Mouse (Mus musculus) gastrocnemius, adult 8-10 months (tissue): ENCODE data around the gene Dip2c. TPM values are rescaled to one million over a fixed set of nuclear protein-coding genes. Genes with fewer than 3 reads are reported as not detected.
A peak's percentile ranks its signal among the peaks of the same experiment; 100 is the strongest.

Source experiments
- DNase-seq, 2 experiments: peaks; one replicate each; pipeline ENCODE4 v3.0.0; 2022; ENCODE audit warnings: low spot score in 2 of 2
- total RNA-seq, 4 experiments: library from RNA; stranded (reverse); gene quantifications; 2 replicates each; pipeline ENCODE4 v1.2.4; 2022

Dip2c gene
- total RNA-seq: 10 to 100 TPM; 10.2 to 12.3 (median 11.7) TPM

DNA sequence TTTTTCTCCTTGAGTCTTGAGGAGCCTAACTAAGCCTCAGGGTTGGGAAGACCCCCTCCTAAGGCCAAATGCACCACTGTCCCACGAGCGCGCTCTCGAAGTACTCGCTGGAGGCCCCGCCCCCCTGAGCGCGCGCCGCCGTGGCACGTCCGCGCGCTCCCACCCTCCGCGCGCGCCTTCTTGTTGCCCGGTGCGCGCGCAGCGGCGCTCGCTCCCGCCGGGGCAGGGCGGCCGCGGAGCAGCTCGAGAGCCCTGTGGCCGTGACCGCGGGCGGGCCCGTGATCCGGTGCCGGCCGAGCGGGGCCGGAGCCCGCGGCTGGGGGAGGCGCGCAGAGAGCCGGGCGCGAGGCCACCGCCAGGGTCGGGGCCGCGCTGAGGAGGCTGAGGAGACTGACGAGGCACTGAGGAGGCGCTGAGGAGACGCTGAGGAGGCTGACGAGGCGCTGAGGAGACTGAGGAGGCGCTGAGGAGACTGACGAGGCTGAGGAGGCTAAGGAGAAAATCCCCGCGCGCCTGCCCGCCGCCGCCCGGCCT is at the start of gene Dip2c:
Gene Dip2c (plus strand): TSS at position 207 of the 534 bp plus-strand sequence.
- DNase-seq: peak; percentile 89 to 94

DNA sequence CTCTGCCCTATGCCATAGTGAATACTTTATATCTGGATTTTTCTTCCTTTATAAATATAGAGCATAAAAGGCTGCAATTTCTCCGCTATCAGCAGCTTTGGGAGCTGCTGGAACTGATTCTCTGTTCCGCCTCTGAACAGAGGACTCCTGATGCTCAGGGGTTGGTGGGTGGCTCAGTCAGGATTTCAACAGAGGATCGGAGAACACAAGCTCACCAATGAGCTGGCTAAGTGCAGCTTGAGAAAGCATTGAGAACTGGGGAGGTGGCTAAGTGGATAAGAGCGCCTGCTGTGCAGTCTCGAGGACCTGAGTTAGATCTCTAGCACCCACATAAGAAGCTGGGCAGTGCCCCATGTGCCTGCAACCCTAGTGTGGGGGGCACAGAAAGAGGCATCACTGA is 49.2 kb upstream of the Dip2c start:
- no peak for DNase-seq

DNA sequence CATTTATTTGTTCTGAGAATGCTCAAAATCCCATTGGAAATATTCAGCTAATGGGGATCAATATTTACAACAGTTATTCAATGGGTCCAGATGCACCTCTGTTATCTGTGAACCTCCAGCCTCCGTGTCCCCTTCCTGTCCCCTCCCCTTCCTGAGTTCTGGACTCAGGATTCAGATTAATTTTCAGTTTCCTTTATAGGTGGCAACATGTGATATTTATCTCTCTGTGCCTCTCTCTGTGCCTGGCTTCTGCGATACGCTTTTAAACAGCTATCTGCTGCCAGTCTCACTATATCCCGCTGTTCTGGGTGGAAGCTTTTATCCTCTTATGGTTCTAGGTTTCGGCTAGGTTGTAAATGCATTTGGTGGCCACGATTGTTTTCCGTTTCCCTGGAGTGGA is 38.8 kb upstream of the Dip2c start:
- no peak for DNase-seq

DNA sequence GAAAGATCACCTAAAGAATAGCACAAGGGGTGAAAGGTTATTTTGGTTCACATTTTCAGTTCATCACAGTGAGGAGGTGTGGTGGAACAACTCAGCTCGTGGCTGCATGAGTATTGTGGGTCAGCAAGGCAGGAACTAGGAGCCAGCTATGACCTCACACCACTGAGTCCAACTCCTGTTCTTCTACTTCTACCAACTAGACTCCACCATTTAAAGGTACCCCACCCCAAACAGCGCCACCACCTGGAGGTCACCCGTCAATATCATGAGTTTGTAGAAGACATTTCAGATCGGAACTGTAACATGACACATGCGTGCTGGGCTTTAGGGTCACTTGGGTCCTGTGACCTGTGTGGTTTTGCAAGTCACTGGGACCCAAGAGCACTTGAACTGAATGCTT is 37.2 kb upstream of the Dip2c start:
- DNase-seq: no peak

DNA sequence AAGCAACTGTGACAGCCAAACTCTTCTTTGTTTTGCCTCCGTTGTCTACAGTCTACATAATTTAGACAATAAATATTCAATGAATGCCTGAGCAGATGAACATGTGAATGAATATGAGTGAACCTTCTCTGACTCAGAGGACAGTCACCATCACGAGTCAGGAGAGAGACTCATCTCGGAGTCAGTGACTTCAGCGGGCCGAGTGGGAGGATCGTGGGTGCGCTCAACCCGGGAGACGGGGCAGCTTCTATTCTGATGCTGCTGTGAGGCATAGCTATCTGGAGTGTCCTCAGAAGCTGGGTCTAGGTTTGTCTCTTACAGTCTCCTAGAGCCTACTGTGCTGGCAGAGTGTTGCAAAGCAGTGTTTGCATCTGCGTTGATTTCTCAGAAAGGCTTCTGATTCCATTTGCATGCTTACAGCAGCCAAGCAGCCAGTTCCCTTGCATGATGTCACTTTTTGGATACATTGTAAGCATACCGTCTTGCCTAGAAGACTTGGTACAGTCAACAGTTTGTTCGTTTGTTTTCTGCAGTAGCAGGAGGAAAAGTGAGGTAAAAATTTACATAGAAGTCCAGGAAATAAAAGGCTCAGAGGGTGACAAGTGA is 36.6 kb upstream of the Dip2c start:
- DNase-seq: no peak

DNA sequence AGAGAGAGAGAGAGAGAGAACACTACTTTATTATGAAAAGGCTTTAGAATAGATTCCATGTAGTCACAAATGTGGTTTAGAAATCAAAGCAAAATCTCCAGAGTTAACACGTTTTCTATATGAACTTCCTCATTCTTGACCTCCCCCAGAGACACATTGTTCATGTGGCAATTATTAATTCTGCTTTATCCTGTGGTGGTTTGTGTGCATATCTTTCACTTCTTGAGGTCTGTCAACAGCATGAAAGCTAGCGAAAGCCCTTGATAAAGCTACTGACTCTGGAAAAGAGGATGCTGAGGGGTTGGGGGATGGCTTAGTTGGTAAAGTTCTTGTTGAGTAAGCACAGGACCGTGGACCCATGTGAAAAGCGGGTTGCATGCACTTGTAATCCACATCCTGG is 14.6 kb upstream of the Dip2c start:
- no peak for DNase-seq

DNA sequence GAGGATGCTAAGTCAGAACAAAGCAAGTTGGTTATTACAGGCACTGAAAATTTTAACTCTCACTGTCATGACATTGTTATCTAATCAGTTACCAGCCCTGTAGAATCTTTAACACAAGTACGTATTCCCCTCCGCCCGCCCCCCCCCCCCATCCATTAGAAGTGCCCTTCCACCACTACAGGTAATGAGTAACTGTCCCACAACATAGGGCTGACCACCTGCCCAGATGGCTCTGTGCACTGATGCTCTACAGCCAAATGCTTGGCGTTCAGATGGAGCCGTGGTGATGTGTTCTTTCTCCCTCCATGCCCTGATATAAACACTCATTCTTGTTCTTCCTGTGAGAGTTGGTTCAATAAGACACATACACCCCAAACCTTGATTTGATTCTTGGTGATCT is 10.8 kb upstream of the Dip2c start:
- no peak for DNase-seq

DNA sequence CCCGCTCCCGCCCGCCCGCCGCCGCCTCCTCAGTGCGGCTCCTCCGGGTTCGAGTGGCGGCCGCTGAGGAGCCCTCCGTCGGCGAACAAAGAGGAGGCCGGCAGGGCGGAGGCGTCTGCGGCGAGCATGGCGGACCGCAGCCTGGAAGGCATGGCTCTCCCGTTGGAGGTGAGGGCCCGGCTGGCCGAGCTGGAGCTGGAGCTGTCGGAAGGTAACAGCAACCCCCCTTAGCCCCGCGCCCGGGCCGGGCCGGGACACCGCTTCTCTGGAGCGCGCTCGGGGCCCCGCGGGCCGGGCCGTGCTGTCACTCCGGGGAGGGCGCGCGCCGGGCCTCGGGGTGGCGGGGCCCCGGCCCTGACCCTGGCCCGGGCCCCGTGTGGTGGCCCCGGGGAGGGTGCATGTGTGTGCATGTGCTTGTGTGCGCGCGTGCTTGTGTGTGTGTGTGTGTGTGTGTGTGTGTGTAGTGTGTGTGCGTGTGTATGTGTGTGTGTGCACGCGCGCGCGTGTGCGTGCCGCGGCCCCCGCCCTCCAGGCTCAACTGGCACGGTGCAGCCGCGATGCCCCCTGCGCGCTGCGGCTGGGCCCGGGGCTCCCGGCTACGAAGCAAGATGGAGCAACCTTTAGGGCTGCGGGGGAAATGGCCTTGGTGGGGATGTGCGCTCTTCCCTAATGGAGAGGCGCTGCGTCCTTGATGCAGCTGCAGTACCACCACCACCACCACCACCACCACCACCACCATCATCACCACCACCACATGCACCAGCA is 710 bp downstream of the Dip2c start:
- DNase-seq: peak; percentile 22 to 31

DNA sequence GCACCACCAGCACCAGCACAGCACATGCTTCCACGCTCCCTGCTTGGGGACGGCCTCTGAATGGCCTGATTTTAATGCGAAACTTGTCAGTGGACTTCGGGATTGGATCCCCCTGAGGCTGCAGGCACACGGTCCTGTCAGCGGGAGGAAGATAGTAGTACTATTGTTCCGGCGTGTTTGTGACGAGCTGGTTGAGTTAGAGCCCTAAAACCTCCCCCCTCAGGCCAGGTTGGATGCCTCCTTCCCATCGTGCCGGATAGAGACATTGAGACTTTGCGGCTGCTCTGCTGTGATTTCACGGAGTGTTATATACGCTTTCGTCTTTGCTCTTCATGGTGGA is 1.3 kb downstream of the Dip2c start:
- no peak for DNase-seq

DNA sequence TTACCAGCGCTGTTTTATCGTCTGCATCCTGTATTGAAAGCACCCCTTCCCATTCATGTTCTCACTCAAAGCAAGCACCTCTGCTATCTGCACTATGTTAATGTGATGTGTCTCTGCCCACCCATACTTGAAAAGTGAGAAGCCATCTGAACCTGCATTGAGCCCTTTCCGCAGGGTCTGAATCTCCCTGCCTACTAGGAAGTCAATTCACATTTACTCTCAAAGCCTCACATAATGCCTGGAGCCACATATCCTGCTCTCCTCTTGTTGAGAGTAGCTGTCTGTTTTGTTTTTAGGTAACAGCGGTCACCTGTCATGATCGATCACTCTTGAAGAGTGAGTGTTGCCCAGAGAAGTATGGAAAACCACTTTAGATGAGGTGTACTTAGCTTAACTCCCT is 2.3 kb downstream of the Dip2c start:
- DNase-seq: no peak

DNA sequence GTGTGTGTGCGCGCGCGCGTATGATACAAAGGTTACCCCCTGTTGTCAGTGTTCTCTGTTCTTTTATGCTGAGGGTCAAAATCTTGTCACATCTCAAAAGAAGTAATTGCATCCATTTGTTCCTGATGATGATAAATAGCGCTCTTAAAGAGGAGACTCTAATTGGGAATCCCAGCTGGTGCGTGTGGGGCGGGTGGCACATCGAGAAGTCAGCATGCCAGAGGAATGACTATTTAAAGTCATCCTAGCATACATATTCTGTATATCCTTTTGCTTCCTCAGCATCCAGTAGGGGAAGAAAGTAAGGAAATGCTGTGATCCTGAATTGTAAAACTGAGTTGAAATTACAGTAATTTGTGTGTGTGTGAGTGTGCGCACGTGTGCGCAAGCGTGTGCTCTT is 6.7 kb downstream of the Dip2c start:
- no peak for DNase-seq

DNA sequence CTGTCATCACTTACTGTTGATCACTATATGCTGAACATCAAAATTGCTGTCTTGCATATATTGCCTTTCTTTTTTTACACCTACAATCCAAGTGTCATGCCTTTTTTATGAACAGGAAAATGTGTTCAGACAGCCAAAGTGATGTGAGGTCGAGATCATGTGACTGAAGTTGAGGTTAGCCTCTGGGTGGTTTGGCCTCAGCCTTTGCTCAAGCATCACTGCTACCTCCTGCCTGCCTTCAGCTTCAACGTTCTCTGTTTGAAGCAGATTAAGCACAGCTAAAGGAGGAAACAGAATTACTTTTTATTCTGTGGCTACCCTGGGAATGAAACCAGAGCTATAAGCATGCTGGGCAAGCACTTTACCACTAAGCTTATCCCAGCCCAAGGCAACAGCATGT is 13.6 kb downstream of the Dip2c start:
- no peak for DNase-seq

DNA sequence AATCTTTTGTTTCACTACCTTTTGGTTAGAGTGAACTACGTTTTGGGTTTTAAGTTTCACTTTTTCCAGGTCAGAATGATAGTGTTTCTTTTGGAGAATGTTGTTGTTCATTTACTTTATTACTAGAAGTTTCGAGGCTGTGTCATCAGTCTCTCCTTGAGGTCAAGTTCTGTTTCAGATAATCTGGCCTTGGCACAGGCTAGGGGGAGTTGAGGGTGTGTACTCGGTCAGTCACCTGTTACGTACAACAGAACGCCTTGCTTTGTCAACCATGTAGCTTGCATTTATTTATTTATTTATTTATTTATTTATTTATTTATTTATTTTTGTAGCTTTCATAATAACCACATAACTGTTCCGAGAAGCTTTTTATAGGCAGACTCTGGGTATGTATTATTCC is 20.0 kb downstream of the Dip2c start:
- no peak for DNase-seq

DNA sequence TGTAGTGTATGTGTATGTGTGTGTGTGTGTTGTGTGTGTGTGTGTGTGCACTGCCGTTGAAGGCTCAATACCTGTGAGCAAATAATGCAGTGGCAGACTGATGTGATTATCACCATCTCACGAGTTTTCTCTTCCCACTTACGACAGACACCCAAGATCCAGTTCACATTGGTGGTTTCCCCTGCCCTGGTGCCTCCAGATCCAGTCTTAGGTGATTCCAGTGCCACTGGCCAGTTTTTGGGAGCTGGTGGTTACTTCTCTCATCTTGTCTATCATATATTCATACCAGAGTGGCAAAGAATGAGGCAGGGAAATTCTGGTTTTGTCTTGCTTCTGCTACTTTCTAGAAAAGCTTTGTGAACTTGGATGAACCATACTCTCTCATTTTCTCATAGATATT is 20.9 kb downstream of the Dip2c start:
- no peak for DNase-seq

DNA sequence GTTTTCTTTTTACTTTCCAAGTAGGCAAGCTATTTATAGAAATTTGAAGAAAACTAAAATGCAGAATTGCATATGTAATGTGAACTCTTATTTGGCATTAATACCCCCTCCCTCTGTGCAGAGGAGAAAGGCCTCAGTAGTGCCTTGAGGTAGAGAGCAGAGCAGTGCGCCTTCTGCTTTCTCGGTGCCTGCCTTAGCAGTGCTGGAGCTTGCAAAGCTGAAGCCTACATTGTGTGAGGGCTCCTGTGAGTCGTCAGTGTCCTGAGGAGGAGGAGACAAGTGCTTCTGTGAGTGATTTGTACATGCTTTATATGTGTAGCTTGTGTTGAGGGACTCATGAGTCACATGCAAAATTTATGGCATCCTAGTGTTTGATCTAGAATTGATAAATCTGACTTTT is 21.4 kb downstream of the Dip2c start:
- no peak for DNase-seq

DNA sequence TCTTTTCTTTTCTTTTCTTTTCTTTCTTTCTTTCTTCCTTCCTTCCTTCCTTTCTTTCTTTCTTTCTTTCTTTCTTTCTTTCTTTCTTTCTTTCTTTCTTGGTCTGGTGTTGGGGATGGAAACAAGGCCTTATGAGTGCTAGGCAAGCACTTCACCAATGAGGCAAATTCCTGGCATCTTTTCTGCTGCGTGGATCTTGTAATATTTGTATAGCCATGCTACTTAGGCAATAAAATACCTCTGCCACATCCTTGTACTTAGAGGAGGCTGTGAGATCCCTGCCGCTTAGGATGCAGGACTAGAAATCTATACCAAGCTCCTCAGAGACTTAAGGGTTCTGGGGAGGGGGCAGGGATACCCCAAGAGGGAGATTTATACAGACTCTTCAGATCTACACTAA is 23.3 kb downstream of the Dip2c start:
- DNase-seq: no peak

DNA sequence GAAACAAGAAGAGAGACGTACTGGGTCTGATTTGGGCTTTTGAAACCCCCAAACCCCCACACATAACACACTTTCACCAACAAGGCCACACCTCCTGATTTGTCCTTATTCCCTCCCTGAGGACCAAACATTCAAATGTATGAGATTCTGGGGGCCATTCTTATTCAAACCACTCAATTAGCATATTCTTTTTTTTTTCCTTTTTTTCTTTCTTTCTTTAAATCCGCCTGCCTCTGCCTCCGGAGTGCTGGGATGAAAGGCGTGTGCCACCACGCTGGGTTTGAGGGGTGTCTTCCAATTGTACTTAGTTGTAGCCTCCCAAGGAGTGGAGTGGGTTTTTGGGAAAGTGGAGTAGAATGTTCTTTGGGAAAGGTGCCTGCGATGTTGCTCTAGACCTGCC is 32.5 kb downstream of the Dip2c start:
- DNase-seq: no peak

DNA sequence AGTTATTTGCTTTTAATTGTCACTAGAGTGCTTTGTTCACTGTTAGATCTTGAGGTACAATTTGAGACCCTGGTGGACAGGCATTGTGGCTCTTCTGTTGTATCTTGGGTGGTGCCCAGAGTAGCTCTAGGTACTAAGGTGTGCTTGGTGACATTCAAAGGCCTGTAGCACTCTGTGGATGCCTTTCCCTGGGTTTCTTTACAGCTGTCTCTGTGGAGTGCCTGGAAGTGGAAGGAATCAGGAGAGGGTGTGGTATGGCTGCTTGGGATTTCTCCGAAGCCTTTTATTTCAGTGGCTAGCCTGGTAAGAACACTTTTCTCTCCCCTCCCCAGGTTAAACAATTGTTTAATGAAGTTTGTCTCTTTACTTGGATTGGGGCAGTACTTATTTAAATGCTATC is 34.5 kb downstream of the Dip2c start:
- no peak for DNase-seq

DNA sequence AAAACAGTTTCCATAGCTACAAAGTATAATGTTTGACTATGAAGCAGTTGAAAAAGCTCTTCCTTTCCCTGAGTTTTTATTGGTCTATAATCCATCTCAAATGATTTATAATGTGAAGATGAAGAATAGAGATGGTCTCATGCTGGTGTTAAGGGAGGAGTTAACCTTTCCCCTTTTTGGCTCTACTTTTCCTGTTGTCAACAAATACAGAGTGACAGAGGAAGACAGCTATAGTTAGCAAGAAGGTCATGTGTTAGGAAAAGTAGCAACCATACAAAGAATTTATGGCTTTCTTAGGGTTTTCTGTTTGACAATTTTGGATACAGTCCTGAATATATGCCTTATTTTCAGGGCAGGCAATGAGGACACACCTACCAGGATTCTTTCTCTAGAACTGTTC is 36.6 kb downstream of the Dip2c start:
- DNase-seq: no peak

DNA sequence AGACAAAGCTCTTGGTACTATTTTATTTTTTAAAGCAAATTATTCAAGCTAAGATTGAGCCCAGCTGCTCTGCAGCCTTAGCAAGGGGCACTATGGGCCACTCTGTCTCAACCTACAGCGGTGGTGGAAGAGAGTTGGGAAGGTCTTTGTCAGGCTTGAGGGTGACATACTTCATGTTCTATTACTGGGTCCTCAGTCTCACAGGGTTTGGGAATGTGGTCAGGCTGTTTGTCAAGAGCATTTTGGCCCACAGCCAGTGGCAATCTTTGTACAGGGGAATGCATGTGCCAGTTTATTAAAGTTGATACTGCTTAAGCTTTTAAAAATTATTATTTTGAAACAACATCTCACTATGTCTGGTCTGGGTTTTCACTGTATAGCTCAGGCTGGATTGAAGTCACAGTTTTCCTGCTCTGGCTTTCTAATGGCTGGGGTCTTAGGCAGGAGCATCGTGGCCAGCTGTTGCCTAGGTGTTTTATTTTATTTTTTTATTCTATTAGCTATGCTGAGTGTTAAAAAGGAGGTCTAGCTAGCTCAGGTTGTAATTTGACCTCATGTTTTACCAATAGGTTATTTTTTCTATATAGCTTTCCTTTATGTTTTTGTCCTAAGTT is 37.9 kb downstream of the Dip2c start:
- DNase-seq: no peak

DNA sequence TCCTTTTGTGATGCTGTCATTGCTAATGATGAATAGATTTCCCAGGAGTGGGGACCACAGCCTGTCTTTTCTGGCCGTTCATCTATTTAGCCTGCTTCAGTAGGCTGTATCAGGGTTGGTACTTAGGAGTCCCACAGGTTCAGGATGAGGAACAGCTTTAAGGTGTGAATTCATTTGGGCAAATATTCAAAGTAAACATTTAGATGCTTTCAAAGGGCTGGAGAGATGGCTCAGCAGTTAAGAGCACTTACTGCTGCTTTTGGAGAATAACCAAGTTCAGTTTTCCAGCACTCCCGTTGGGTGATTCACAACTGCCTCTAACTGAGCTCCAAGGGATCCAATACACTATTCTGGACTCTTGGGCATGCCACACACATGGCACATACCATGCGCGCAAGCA is 38.4 kb downstream of the Dip2c start:
- DNase-seq: no peak

DNA sequence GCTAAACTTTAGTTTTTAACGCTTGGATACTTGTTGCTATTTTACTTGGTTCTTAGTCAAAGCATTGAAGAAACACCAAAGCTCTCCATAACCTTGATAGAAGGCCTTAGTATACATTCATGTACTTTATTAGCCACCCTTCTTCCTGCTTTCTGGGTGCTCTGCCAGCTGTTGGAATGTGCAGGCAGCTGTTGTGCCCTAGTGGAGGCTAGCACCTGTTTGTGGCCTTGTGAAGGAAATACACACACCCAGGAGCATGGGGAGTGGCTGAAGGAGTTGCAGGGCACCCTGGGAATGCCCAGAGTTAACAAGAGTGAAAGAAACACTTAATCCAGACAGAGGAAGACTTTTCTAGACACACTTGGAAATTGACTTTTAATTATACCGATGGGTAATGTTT is 43.4 kb downstream of the Dip2c start:
- DNase-seq: no peak

DNA sequence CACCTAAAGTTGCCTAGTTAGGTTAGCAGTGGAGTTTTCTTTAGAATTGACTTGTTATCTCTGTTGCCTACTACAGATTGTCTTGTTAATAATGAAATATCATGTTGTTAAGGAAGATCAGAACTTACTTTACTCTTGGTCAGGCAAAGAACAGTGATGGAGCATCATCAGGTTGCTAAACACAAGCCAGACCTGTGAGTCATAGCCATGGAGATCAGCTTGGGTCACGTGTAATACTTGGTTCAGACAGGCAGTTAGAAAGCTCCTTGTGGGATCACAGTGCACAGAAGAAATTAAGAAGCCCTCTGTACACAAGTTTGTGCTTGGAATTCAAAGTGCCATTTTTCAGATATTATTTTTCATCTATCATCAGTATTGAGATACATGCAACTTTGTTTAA is 48.9 kb downstream of the Dip2c start:
- DNase-seq: no peak
